Mouse (Mus musculus) testis, adult 2 months (tissue): Measurements from ENCODE around the gene Wfs1.

ENCODE experiments used
- CTCF ChIP-seq: fragments of 200-500 bp; IDR thresholded peaks from 2 replicates; pipeline ENCODE4 v1.5.1; 2012; ENCODE audit warnings: low read depth, mild to moderate bottlenecking, inconsistent platforms, low read length, moderate library complexity; ENCODE audit not compliant: control insufficient read depth, insufficient read depth, insufficient replicate concordance
- POLR2A ChIP-seq: fragments of 200-500 bp; IDR thresholded peaks from 2 replicates; pipeline ENCODE4 v1.6.1; 2012; ENCODE audit warnings: low read depth, mild to moderate bottlenecking, inconsistent platforms, low read length, moderate library complexity; ENCODE audit not compliant: control insufficient read depth

DNA sequence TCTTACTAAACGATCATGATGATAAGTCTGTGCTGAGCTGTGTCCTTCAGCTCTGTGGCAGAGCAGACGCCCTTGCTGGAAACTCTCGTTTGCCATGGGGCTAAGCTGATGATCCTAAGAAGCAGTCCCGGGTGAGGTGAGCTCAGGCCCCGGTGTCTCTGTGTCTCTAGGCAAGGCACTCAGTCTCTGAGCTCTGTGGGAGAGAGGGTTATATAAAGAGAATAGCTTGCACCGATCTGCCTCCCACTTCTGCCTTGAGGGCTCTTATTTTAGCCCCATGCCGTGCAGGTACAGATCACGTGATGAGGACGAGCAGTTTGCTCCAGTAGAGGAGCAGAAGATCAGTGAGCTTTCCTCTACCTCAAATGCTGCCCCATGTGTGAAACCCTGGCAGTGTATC is 41.7 kb upstream of the Wfs1 start:
- no peak for TF ChIP-seq POLR2A
- TF ChIP-seq CTCF = no peak
